7 mouse cellular contexts compared by ENCODE assay signal in genomic region chr19:32739686-32740085, GRCm38 (mm10). TPM values are rescaled to one million over a fixed set of nuclear protein-coding genes. Genes with fewer than 3 reads are reported as not detected.
DNase-seq lines count a peak whose midpoint lies in the region; ATAC-seq and TF ChIP-seq lines count a peak whose summit lies in the region.

TSS of gene Atad1 (minus strand) at chr19:32739786.

- dilution Hi-C loops in CH12.LX (cut with MboI; ENCODE audit: extremely low pct_ligation_motif_present, extremely low pct_unique_long_range_greater_than_20kb, low sequenced_read_pairs), result no loop called here

- no peak for TF ChIP-seq POLR2A in CH12.LX (IDR thresholded peaks at IDR 0.05; ENCODE audit: low read depth, low read length)
- no peak for TF ChIP-seq POLR2A in MEL (IDR thresholded peaks at IDR 0.05; ENCODE audit: control insufficient read depth in 1 of 2, insufficient read depth in 1 of 2, low read depth in 1 of 2, low read length in 2 of 2, poor library complexity in 1 of 2)

- H3K4me2 ChIP-seq in CH12.LX (ENCODE audit: insufficient read depth, low read depth, poor library complexity, severe bottlenecking), result no peak within 1 kb of the TSS
- no peak within 1 kb of the TSS for H3K4me2 ChIP-seq in forebrain, embryonic 15.5 days (replicated peaks)
- H3K4me2 ChIP-seq in hindbrain, embryonic 12.5 days (replicated peaks), result no peak within 1 kb of the TSS
- no peak within 1 kb of the TSS for H3K4me2 ChIP-seq in liver, embryonic 15.5 days

- H3K27me3 ChIP-seq in CH12.LX (replicated peaks) (no peaks in the 10 kb centered on the region), MEL (ENCODE audit: control insufficient read depth in 1 of 2, insufficient read depth in 2 of 2, low read length in 2 of 2) (no peaks in the 10 kb centered on the region; a peak in 1 of 4 replicates)
- no peaks in the 10 kb centered on the region for H3K27me3 ChIP-seq in forebrain, embryonic 15.5 days
- H3K27me3 ChIP-seq in hindbrain, embryonic 12.5 days, result no peaks in the 10 kb centered on the region
- H3K27me3 ChIP-seq in liver, embryonic 15.5 days, result no peaks in the 10 kb centered on the region

- in situ Hi-C loops in CH12.LX (cut with MboI; ENCODE audit: low pct_ligation_motif_present, low pct_unique_long_range_greater_than_20kb, low sequenced_read_pairs), result no loop called here

- no peak for DNase-seq in CH12.LX (ENCODE audit: extremely low read depth)
- no peak for DNase-seq in MEL (ENCODE audit: low read depth, low spot score)
- DNase-seq in cerebellum, adult 18-20 months, result no peak
- no peak for DNase-seq in kidney, postnatal 10 days

- no peak within 1 kb of the TSS for H3K4me3 ChIP-seq in CH12.LX (replicated peaks in 1 of 3; ENCODE audit: low read depth in 2 of 3, low read length in 2 of 3, poor library complexity in 1 of 3)
- no peak within 1 kb of the TSS for H3K4me3 ChIP-seq in MEL (ENCODE audit: control insufficient read depth in 1 of 2, insufficient read depth in 1 of 2, low read depth in 2 of 2, low read length in 2 of 2)
- no peak within 1 kb of the TSS for H3K4me3 ChIP-seq in forebrain, embryonic 15.5 days
- no peak within 1 kb of the TSS for H3K4me3 ChIP-seq in hindbrain, embryonic 12.5 days
- no peak within 1 kb of the TSS for H3K4me3 ChIP-seq in liver, embryonic 15.5 days (replicated peaks)

- H3K36me3 ChIP-seq in CH12.LX (replicated peaks in 1 of 2; ENCODE audit: control insufficient read depth in 1 of 2, insufficient read depth in 1 of 2, low read length in 1 of 2) (no peaks in the 10 kb centered on the region), MEL (ENCODE audit: control insufficient read depth in 1 of 2, insufficient read depth in 2 of 2, low read length in 2 of 2) (no peaks in the 10 kb centered on the region)
- H3K36me3 ChIP-seq in forebrain, embryonic 15.5 days, result no peaks in the 10 kb centered on the region
- no peaks in the 10 kb centered on the region for H3K36me3 ChIP-seq in hindbrain, embryonic 12.5 days
- no peaks in the 10 kb centered on the region for H3K36me3 ChIP-seq in liver, embryonic 15.5 days (replicated peaks)

- H3K4me1 ChIP-seq in CH12.LX (ENCODE audit: control insufficient read depth in 1 of 2, insufficient read depth in 2 of 2) (peaks cover 0 to 7% of the 10 kb centered on the region in 2 experiments; a peak in 2 of 4 replicates), MEL (ENCODE audit: control insufficient read depth in 1 of 2, insufficient read depth in 2 of 2, low read length in 2 of 2) (no peaks in the 10 kb centered on the region)
- no peaks in the 10 kb centered on the region for H3K4me1 ChIP-seq in forebrain, embryonic 15.5 days
- H3K4me1 ChIP-seq in hindbrain, embryonic 12.5 days, result no peaks in the 10 kb centered on the region
- H3K4me1 ChIP-seq in liver, embryonic 15.5 days (replicated peaks), result no peaks in the 10 kb centered on the region

- 94% methylated on average over 4 of the region's 4 CpGs for WGBS in forebrain, embryonic 15.5 days
- 96% methylated on average over 4 of the region's 4 CpGs for WGBS in hindbrain, embryonic 12.5 days
- WGBS in liver, embryonic 15.5 days (ENCODE audit: insufficient replicate concordance), result 69% methylated on average over 4 of the region's 4 CpGs

- TF ChIP-seq CTCF in CH12.LX (conservative IDR thresholded peaks at IDR 0.05 in 1 of 2, IDR thresholded peaks at IDR 0.05 in 1 of 2; ENCODE audit: low read depth in 2 of 2, low read length in 2 of 2) (no peak), MEL (IDR thresholded peaks at IDR 0.05 in 2 of 3, conservative IDR thresholded peaks at IDR 0.05 in 1 of 3; ENCODE audit: control insufficient read depth in 1 of 3, insufficient read depth in 1 of 3, low read depth in 2 of 3, low read length in 3 of 3, poor library complexity in 1 of 3, severe bottlenecking in 1 of 3) (no peak)

- no peak within 1 kb of the TSS for H3K9ac ChIP-seq in CH12.LX (ENCODE audit: insufficient read depth, low read depth)
- H3K9ac ChIP-seq in MEL (ENCODE audit: control insufficient read depth, low read depth, low read length, poor library complexity, severe bottlenecking), result no peak within 1 kb of the TSS
- H3K9ac ChIP-seq in forebrain, embryonic 15.5 days (replicated peaks), result no peak within 1 kb of the TSS
- no peak within 1 kb of the TSS for H3K9ac ChIP-seq in hindbrain, embryonic 12.5 days
- H3K9ac ChIP-seq in liver, embryonic 15.5 days, result no peak within 1 kb of the TSS

- no peak for ATAC-seq in forebrain, embryonic 15.5 days (replicated peaks)
- ATAC-seq in hindbrain, embryonic 12.5 days (ENCODE audit: low FRiP score), result no peak
- no peak for ATAC-seq in liver, embryonic 15.5 days (ENCODE audit: insufficient read depth)

- no peak for TF ChIP-seq RAD21 in CH12.LX (IDR thresholded peaks at IDR 0.05; ENCODE audit: low read depth, low read length)
- TF ChIP-seq RAD21 in MEL (IDR thresholded peaks at IDR 0.05; ENCODE audit: low read depth, low read length), result no peak

- no peak within 1 kb of the TSS for H3K27ac ChIP-seq in CH12.LX (ENCODE audit: insufficient read depth, low read depth)
- H3K27ac ChIP-seq in MEL (ENCODE audit: control insufficient read depth, low read depth, low read length), result no peak within 1 kb of the TSS
- no peak within 1 kb of the TSS for H3K27ac ChIP-seq in forebrain, embryonic 15.5 days (replicated peaks)
- H3K27ac ChIP-seq in hindbrain, embryonic 12.5 days, result no peak within 1 kb of the TSS
- H3K27ac ChIP-seq in liver, embryonic 15.5 days (replicated peaks), result no peak within 1 kb of the TSS

- H3K79me2 ChIP-seq in CH12.LX (replicated peaks; ENCODE audit: control insufficient read depth, extremely low read depth, insufficient read depth, poor library complexity, severe bottlenecking), result no peaks in the 10 kb centered on the region
- H3K79me2 ChIP-seq in MEL (ENCODE audit: control insufficient read depth, insufficient read depth, low read length, poor library complexity), result no peaks in the 10 kb centered on the region

- TF ChIP-seq EP300 in CH12.LX (IDR thresholded peaks at IDR 0.05; ENCODE audit: low read length) (no peak), MEL (IDR thresholded peaks at IDR 0.05; ENCODE audit: low read depth in 1 of 2, low read length in 2 of 2) (no peak)

- H3K9me3 ChIP-seq in CH12.LX (replicated peaks; ENCODE audit: low read length) (no peaks in the 10 kb centered on the region), MEL (replicated peaks; ENCODE audit: insufficient read depth, low read length) (no peaks in the 10 kb centered on the region)
- H3K9me3 ChIP-seq in forebrain, embryonic 15.5 days, result no peaks in the 10 kb centered on the region
- H3K9me3 ChIP-seq in hindbrain, embryonic 12.5 days (replicated peaks), result no peaks in the 10 kb centered on the region
- no peaks in the 10 kb centered on the region for H3K9me3 ChIP-seq in liver, embryonic 15.5 days (replicated peaks)

TF ChIP-seq in CH12.LX, 34 proteins besides CTCF, POLR2A, EP300 and RAD21:
- TF ChIP-seq TCF12 (IDR thresholded peaks at IDR 0.05; ENCODE audit: low read depth, low read length), result no peak
TF ChIP-seq in CH12.LX: peak in this region for 0.

TF ChIP-seq in MEL, 35 proteins besides CTCF, POLR2A, EP300 and RAD21:
- TF ChIP-seq ZMIZ1 (IDR thresholded peaks at IDR 0.05; ENCODE audit: low read depth, low read length) (no peak), MYC (IDR thresholded peaks at IDR 0.05; ENCODE audit: low read depth, low read length) (no peak), NRF1 (IDR thresholded peaks at IDR 0.05; ENCODE audit: insufficient read depth, low read depth, low read length, poor library complexity, severe bottlenecking) (no peak), CHD2 (IDR thresholded peaks at IDR 0.05; ENCODE audit: low read length) (no peak), E2F4 (IDR thresholded peaks at IDR 0.05; ENCODE audit: borderline replicate concordance, low read depth, low read length) (no peak), USF1 (IDR thresholded peaks at IDR 0.05; ENCODE audit: low read depth, low read length) (no peak), TCF12 (IDR thresholded peaks at IDR 0.05; ENCODE audit: low read depth, low read length) (no peak)

RNA-seq across cellular contexts. Expression of gene Atad1, which starts in this region (rescaled TPM):
- 78.5 TPM in 2 replicates for total RNA-seq in CH12.LX (2012; rRNA removed)
- 252 and 268 TPM in 2 replicates for total RNA-seq in CH12.LX (2014; rRNA removed)
- 78.9 and 103 TPM in 2 replicates for polyA plus RNA-seq in CH12.LX (2012; ENCODE audit: insufficient read length, low read depth)
- 45.6 and 48.4 TPM in 2 replicates for total RNA-seq in MEL (2012; rRNA removed)
- 10 to 100 TPM in 1 of 2 experiments, not detected in 1; 35.8 TPM for polyA plus RNA-seq in MEL (2012; ENCODE audit: insufficient read depth in 1 of 2, insufficient read length in 2 of 2, low read depth in 1 of 2, low replicate concordance in 2 of 2, missing spikeins in 1 of 2)
- 113 and 120 TPM in 2 replicates for polyA plus RNA-seq in forebrain, embryonic 15.5 days (2015; fragmentation: Nextera tagmentation; extraction: Ambion mirVana)
- 98.6 and 102 TPM in 2 replicates for polyA plus RNA-seq in hindbrain, embryonic 12.5 days (2016; fragmentation: Nextera tagmentation; extraction: Ambion mirVana)
- polyA plus RNA-seq in liver, embryonic 15.5 days (2015; fragmentation: Nextera tagmentation; extraction: Ambion mirVana), result 20.6 and 21.3 TPM in 2 replicates
